Mouse (Mus musculus): Measurements from ENCODE around the gene Nme1.

GRCm38 (mm10) chr11:93984619-93985018 lies 16.3 kb upstream of the Nme1 start:
- TF ChIP-seq POLR2A (IDR thresholded peaks at IDR 0.05; ENCODE audit: insufficient read depth, low read depth, low read length) (no peak), EP300 (IDR thresholded peaks at IDR 0.05; ENCODE audit: insufficient read depth, low read depth, low read length) (no peak)

All from heart, adult 2 months (tissue).